Mouse (Mus musculus) embryo, embryonic 10.5 days (tissue): ENCODE results near the gene 6030445D17Rik.
A peak's percentile ranks its signal among the peaks of the same experiment; 100 is the strongest.

Experiments used
- DNase-seq: peaks from one replicate; pipeline ENCODE4 v3.0.0-alpha.2; 2015; ENCODE audit warnings: low spot score

6030445D17Rik gene

GRCm38 (mm10) chr4:136462086-136462838, at the start of gene 6030445D17Rik:
Gene 6030445D17Rik (plus strand): TSS chr4:136462250.
- DNase-seq = peak; percentile 76

GRCm38 (mm10) chr4:136415477-136415876, 46.6 kb upstream of the 6030445D17Rik start:
- DNase-seq = no peak

- DNase-seq = no peak
Measured at GRCm38 (mm10) chr4:136418962-136419361, 43.1 kb upstream of the 6030445D17Rik start.

GRCm38 (mm10) chr4:136419386-136419785, 42.7 kb upstream of the 6030445D17Rik start:
- no peak for DNase-seq

DNA sequence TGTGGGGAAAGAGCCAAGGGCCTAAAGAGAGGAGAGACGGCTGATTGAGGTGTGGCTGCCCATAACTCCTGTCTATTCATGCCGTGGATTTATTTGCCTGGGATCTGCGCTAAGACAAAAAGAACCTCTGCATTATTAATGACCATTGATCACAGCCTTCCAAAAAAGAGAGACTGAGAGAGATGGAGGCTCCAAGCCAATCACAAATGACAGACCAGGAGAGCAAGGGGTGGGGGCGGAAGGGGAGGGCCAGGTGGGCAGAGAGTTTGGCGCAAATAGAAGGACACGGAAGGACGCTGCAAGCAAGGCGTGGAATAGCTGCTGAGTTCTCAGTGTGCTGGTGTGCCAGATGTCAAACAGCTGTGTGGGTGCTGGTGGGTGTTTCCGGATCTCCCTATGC, 38.8 kb upstream of the 6030445D17Rik start, which contains the start of gene Htr1d:
Gene Htr1d (plus strand): TSS at position 301 of the 400 bp plus-strand sequence.
- DNase-seq = no peak

DNA sequence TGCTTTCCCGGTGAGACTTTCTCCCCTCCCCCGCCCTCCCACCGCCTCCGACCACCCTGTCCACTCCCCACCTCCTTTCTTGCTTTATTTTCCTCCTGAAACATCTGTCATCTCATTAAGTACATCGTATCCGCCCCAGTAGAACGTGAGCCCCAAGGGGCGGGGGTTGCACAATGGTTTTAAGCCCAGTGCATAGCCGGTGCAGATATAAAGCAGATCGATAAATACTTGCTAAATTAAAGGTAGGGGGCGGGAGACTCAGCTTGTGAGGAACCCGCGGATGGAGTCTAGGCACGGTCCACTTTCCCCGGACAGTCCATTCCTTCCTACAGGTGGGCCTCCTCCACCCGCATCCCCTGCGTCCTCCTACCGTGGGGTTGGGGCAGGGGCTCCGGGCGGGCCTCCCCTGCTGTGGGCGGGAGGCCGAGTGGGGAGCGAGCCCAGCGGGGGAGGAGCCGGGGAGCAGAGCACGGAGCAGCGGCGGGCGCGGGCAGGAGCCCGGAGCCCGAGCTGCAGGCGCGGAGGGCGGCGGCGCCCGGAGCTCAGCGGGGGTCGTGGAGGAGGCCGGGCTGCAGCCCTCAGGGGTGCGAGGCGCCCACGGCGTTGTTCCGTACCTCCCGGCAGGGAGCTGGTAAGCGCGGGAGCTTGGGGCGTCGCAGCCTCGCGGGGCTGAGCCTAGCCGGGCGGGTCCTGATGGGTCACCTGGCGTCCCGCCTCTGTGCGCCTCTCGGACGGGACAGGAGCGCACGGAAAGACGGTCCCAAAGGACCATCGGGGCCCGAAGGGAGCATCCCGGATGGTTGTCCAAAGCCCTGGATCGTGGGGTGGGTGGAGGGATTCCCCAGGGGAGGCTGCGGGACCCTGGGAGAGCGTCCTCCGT, 37.7 kb upstream of the 6030445D17Rik start:
- peak; percentile 38 for DNase-seq

- DNase-seq = peak; percentile 42
Measured at GRCm38 (mm10) chr4:136425000-136425288, 37.1 kb upstream of the 6030445D17Rik start.

DNA sequence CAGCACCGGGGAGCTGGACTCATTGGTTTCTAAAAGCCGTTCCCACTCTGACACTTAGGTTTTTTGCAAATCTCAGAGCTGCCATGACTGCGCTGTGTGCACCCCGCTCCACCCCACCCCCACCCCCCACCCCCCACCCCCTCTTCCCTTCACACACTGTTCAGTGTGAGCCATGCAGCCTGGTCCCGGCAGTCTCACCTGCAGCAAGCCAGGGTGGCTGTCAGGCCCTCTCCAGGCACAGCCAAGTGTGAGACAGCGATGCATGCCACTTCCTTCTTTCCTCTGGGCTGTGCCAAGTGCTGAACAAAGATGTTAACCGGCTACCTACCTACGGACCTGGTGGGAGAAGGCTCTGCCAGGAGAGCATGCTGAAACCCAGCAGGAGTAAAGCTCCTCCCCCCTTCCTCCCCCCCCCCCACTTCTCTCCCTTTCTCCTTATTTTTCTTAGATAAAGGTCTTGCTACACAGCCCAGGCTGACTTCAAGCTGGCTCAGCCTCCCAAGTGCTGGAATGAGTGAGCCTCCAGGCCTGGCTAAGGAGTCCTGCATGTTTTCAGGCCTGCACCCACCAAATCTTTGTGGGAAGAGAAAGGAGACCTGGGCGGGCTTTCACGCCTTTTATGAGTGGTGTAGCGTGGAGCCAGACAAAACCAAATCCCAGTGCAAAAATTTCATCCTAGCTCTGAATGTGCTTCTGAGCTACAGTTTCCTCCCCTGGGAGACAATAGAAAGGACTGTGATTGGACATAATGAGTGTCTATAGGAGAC, 31.3 kb upstream of the 6030445D17Rik start:
- peak; percentile 27 for DNase-seq

DNA sequence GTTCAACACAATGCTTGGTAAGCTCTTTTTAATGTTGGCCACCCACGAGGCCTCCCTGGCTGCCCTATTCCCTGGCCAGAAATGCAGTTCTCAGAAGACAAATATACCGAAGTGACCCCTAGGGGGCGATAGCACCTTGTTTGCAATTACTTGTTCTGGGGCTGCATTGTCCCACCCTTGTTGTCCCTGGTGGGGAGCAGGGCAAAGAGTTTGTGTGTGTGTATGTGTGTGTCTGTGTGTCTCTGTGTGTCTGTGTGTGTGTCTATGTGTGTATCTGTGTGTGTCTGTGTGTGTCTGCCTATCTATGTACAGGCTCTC, 30.7 kb upstream of the 6030445D17Rik start:
- DNase-seq = peak; percentile 92

- DNase-seq = no peak
Measured at GRCm38 (mm10) chr4:136434029-136434428, 28.0 kb upstream of the 6030445D17Rik start.

GRCm38 (mm10) chr4:136439106-136439505, 22.9 kb upstream of the 6030445D17Rik start:
- DNase-seq = no peak

- DNase-seq = no peak
Measured at GRCm38 (mm10) chr4:136441354-136442043, 20.6 kb upstream of the 6030445D17Rik start.

DNA sequence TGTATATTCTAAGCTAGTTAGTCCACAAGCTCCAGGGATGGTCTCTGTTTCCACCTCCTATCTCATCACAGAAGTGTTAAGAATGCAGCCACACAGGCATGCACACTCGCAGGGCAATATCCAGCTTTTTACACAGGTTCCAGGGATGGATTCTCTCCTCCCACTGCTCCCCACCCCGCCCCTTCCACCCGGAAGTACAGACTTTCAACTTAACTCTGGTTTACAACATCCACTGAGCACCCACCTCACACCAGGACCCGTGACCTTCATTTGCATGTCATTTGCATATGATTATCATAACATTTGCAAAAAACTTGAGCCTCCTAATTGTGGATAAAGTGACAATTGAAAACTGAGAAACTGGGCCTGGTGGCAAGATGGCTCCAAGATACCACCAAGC, 17.5 kb upstream of the 6030445D17Rik start:
- no peak for DNase-seq

GRCm38 (mm10) chr4:136449795-136450194, 12.3 kb upstream of the 6030445D17Rik start:
- DNase-seq = no peak

DNA sequence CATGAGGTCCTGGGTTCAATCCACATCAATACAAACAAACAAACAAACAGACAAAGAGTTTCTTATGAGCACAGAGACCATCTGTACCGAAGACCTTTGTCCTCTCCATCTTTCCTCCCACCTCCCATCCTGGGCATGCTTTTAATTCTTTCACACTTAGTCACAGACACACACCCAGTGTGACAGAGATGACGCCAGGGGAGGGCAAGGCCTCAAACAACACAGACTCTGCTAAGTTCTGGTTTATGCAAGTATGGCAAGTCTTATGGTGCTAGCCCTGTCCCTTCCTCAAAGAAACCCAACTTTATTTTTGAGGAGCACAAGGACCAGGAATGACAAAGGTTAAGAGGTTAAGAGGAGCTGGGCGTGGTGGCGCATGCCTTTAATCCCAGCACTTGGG, 11.8 kb upstream of the 6030445D17Rik start:
- DNase-seq = no peak

GRCm38 (mm10) chr4:136451564-136451963, 10.5 kb upstream of the 6030445D17Rik start:
- DNase-seq = no peak

- DNase-seq = no peak
Measured at GRCm38 (mm10) chr4:136452286-136452685, 9.8 kb upstream of the 6030445D17Rik start.

DNA sequence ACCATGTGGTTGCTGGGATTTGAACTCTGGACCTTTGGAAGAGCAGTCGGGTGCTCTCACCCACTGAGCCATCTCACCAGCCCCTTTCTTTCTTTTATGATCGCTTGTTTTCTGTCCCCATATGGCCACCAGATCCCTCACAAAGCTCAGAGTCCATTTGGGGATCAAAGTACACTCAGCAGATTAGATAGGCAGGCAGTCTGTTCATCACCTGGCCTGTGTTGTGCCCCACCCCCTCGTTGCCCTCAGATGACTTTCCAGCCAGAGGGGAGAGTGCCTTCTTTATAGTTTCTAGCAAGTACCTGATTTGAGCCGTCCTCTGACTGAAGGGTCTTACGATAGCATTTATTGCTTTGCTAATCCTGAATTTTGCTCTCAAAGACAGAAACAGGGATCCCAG, 9.3 kb upstream of the 6030445D17Rik start:
- no peak for DNase-seq

- peak; percentile 95 for DNase-seq
Measured at GRCm38 (mm10) chr4:136454850-136455260, 7.2 kb upstream of the 6030445D17Rik start.

DNA sequence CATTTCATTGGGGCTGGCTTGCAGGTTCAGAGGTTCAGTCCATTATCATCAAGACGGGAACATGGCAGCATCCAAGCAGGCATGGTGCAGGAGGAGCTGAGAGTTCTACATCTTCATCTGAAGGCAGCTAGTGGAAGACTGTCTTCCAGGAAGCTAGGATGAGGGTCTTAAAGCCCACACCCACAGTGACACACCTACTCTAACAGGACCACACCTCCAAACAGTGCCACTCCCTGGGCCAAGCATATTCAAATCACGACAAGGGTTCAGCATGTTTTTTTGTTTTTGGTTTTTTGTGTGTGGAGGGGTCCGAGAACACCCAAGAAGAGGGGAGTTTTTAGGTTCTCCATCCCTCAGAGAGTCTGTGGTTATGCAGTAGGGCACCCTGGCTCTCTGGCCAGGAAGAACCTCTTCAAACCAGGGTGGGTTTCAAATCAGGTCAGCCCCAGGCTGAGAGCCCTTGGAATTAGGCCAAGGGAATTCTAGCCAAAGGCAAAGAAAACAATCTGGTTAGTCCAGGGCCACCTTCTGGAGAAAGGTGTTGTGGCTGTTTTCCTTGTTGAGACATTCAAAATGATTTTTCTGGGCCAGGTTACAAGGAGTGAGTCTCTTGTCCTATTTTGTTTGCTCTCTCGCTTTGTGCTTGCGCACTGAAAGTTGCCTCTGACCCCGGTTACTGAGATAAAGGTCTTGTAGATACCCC, 5.4 kb upstream of the 6030445D17Rik start:
- no peak for DNase-seq

GRCm38 (mm10) chr4:136458276-136458675, 3.8 kb upstream of the 6030445D17Rik start:
- DNase-seq = no peak
